Mouse (Mus musculus): ENCODE measurements at regions not wholly inside any gene's neighbourhood (a gene's known extent, or its start where the extent isn't known, plus 50 kb on each side); places are given as distances from the start of the nearest gene placed in this dataset.

- Histone ChIP-seq H3K36me3 (ENCODE audit: control insufficient read depth, insufficient read depth) (no peaks in the 10 kb centered on the region), H3K27ac (ENCODE audit: low read length) (no peak overlapping the region), H3K9me3 (ENCODE audit: control insufficient read depth, low read length) (no peaks in the 10 kb centered on the region), H3K27me3 (replicated peaks; ENCODE audit: control insufficient read depth, insufficient read depth, low read length) (no peaks in the 10 kb centered on the region), H3K9ac (replicated peaks; ENCODE audit: low read depth, low read length) (no peak overlapping the region), H3K4me1 (replicated peaks; ENCODE audit: control insufficient read depth, insufficient read depth, low read length) (no peaks in the 10 kb centered on the region), H3K4me3 (replicated peaks; ENCODE audit: low read length) (no peak overlapping the region), H3K4me2 (ENCODE audit: low read length) (no peak overlapping the region)
- WGBS = 81% methylated on average over 5 of the region's 5 CpGs
- no peak for ATAC-seq
Observed at GRCm38 (mm10) chr7:116882268-116882964, 378.2 kb downstream of the Nucb2 start.

DNA sequence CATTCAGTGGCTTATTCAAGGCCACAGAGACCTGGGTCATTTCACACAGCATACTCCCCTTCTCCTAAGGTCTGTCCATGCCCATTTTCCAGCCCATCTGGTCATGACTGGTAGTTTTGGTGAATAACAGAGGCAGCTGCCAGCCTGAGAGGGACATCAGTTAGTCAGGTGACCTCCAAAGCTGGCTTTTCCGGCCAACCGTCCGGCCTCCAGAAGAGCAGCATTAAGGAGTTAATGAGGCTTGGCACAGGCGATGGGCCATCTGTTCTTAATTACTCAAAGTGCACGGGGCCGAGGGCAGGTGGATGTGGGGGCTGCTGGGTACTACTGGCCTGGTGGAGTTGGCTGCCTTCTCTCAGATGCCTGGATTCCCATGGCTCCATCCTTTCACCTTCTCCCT, 389.7 kb downstream of the Nucb2 start:
- Histone ChIP-seq H3K36me3 (ENCODE audit: control insufficient read depth, insufficient read depth) (no peaks in the 10 kb centered on the region), H3K9ac (replicated peaks; ENCODE audit: low read depth, low read length) (no peak overlapping the region), H3K9me3 (ENCODE audit: control insufficient read depth, low read length) (no peaks in the 10 kb centered on the region), H3K27me3 (replicated peaks; ENCODE audit: control insufficient read depth, insufficient read depth, low read length) (no peaks in the 10 kb centered on the region), H3K4me2 (ENCODE audit: low read length) (no peak overlapping the region), H3K4me1 (replicated peaks; ENCODE audit: control insufficient read depth, insufficient read depth, low read length) (no peaks in the 10 kb centered on the region), H3K4me3 (replicated peaks; ENCODE audit: low read length) (no peak overlapping the region), H3K27ac (ENCODE audit: low read length) (no peak overlapping the region)
- no peak for ATAC-seq
- 49% methylated on average over 6 of the region's 6 CpGs for WGBS

DNA sequence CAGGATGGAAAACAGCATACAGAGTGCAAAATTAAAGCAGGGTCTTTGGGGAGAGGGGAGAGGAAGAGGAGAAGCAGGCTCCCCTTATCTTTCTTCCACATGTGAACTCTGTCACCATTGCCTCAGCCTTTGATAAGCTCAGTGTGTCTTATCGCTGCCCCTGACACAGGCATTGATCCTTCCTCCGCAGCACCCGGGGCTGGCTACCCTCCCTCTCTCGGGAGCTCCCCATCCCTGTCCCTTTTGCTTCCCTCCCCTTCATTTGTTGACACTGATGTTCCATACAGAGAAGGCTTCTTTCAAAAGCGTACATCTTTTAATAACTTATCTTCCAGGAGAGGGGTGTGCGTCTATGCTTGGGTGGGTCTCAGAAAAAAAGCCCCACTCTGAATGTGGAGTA, 411.6 kb downstream of the Nucb2 start:
- 37% methylated on average over 6 of the region's 6 CpGs for WGBS

GRCm38 (mm10) chr7:116917921-116918670, 413.9 kb downstream of the Nucb2 start:
- Histone ChIP-seq H3K27ac (ENCODE audit: low read length) (no peak overlapping the region), H3K4me3 (replicated peaks; ENCODE audit: low read length) (no peak overlapping the region), H3K4me2 (ENCODE audit: low read length) (no peak overlapping the region), H3K9ac (replicated peaks; ENCODE audit: low read depth, low read length) (no peak overlapping the region), H3K4me1 (replicated peaks; ENCODE audit: control insufficient read depth, insufficient read depth, low read length) (no peaks in the 10 kb centered on the region), H3K36me3 (ENCODE audit: control insufficient read depth, insufficient read depth) (no peaks in the 10 kb centered on the region), H3K9me3 (ENCODE audit: control insufficient read depth, low read length) (no peaks in the 10 kb centered on the region), H3K27me3 (replicated peaks; ENCODE audit: control insufficient read depth, insufficient read depth, low read length) (no peaks in the 10 kb centered on the region)
- ATAC-seq = no peak
- WGBS = 92% methylated on average over 6 of the region's 6 CpGs

More for the DNA sequence above, 411.6 kb downstream of the Nucb2 start:
- Histone ChIP-seq H3K9me3 (ENCODE audit: control insufficient read depth, low read length) (no peaks in the 10 kb centered on the region), H3K4me3 (replicated peaks; ENCODE audit: low read length) (no peak overlapping the region), H3K27ac (ENCODE audit: low read length) (no peak overlapping the region), H3K4me1 (replicated peaks; ENCODE audit: control insufficient read depth, insufficient read depth, low read length) (no peaks in the 10 kb centered on the region), H3K27me3 (replicated peaks; ENCODE audit: control insufficient read depth, insufficient read depth, low read length) (no peaks in the 10 kb centered on the region), H3K9ac (replicated peaks; ENCODE audit: low read depth, low read length) (no peak overlapping the region), H3K36me3 (ENCODE audit: control insufficient read depth, insufficient read depth) (no peaks in the 10 kb centered on the region), H3K4me2 (ENCODE audit: low read length) (no peak overlapping the region)
- ATAC-seq = no peak

- Histone ChIP-seq H3K4me2 (ENCODE audit: low read length) (no peak overlapping the region), H3K27ac (ENCODE audit: low read length) (no peak overlapping the region), H3K4me3 (replicated peaks; ENCODE audit: low read length) (no peak overlapping the region), H3K9me3 (ENCODE audit: control insufficient read depth, low read length) (no peaks in the 10 kb centered on the region), H3K36me3 (ENCODE audit: control insufficient read depth, insufficient read depth) (no peaks in the 10 kb centered on the region), H3K4me1 (replicated peaks; ENCODE audit: control insufficient read depth, insufficient read depth, low read length) (no peaks in the 10 kb centered on the region), H3K9ac (replicated peaks; ENCODE audit: low read depth, low read length) (no peak overlapping the region), H3K27me3 (replicated peaks; ENCODE audit: control insufficient read depth, insufficient read depth, low read length) (no peaks in the 10 kb centered on the region)
- ATAC-seq = no peak
- 87% methylated on average over 2 of the region's 2 CpGs for WGBS
Observed at GRCm38 (mm10) chr7:116946448-116946847, 434.3 kb upstream of the Xylt1 start.

- WGBS = 78% methylated on average over 14 of the region's 14 CpGs
Observed at GRCm38 (mm10) chr7:116959196-116959895, 421.4 kb upstream of the Xylt1 start.

DNA sequence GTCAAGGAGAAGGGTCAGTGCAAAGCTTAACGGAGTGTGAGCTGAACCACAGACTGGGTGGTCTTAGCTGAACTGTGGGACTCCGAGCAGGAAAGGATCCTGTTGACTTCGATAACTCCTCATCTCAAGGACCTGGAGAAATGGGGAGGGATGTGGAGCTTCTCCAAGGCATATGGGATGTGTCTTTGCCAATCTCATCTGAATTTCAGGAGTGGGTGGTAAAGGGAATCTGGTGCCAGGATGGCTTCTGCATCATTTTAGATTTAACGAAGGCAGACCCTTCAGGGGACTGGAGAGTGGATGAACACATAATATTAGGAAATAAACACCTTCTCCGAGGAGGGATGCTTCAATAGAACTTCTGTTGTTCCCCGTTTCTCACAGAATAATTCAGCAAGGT, 416.9 kb upstream of the Xylt1 start:
- WGBS = 50% methylated on average over 6 of the region's 6 CpGs
- no peak overlapping the region for H3K27ac ChIP-seq (ENCODE audit: low read length)
- H3K4me3 ChIP-seq (replicated peaks; ENCODE audit: low read length) = no peak overlapping the region
- no peaks in the 10 kb centered on the region for H3K36me3 ChIP-seq (ENCODE audit: control insufficient read depth, insufficient read depth)
- ATAC-seq = no peak
- H3K9ac ChIP-seq (replicated peaks; ENCODE audit: low read depth, low read length) = no peak overlapping the region
- H3K4me2 ChIP-seq (ENCODE audit: low read length) = no peak overlapping the region
- H3K4me1 ChIP-seq (replicated peaks; ENCODE audit: control insufficient read depth, insufficient read depth, low read length) = no peaks in the 10 kb centered on the region
- no peaks in the 10 kb centered on the region for H3K27me3 ChIP-seq (replicated peaks; ENCODE audit: control insufficient read depth, insufficient read depth, low read length)
- H3K9me3 ChIP-seq (ENCODE audit: control insufficient read depth, low read length) = no peaks in the 10 kb centered on the region

More at GRCm38 (mm10) chr7:116959196-116959895, 421.4 kb upstream of the Xylt1 start:
- Histone ChIP-seq H3K4me2 (ENCODE audit: low read length) (no peak overlapping the region), H3K36me3 (ENCODE audit: control insufficient read depth, insufficient read depth) (no peaks in the 10 kb centered on the region), H3K4me1 (replicated peaks; ENCODE audit: control insufficient read depth, insufficient read depth, low read length) (no peaks in the 10 kb centered on the region), H3K27me3 (replicated peaks; ENCODE audit: control insufficient read depth, insufficient read depth, low read length) (no peaks in the 10 kb centered on the region), H3K9me3 (ENCODE audit: control insufficient read depth, low read length) (no peaks in the 10 kb centered on the region), H3K4me3 (replicated peaks; ENCODE audit: low read length) (no peak overlapping the region), H3K27ac (ENCODE audit: low read length) (no peak overlapping the region), H3K9ac (replicated peaks; ENCODE audit: low read depth, low read length) (no peak overlapping the region)
- no peak for ATAC-seq

DNA sequence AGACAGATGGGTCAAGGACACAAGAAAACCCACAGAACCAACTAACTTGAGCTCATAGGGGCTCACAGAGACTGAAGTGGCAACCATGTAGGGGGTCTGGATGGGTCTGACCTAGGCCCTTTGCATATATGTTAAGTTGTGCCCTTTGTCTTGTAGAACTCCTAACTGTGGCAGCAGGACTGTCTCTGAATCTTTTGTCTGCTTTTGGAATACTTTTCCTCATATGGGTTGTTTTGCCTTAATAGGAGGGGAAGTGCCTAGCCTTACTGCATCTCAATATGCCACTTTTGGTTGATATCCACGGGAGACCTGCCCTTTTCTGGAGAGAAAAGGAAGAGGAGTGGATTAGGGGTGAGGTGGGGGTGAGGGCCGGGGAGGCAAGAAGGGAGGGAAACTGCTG, 389.4 kb upstream of the Xylt1 start:
- Histone ChIP-seq H3K4me2 (ENCODE audit: low read length) (no peak overlapping the region), H3K9me3 (ENCODE audit: control insufficient read depth, low read length) (no peaks in the 10 kb centered on the region), H3K27ac (ENCODE audit: low read length) (no peak overlapping the region), H3K36me3 (ENCODE audit: control insufficient read depth, insufficient read depth) (no peaks in the 10 kb centered on the region), H3K9ac (replicated peaks; ENCODE audit: low read depth, low read length) (no peak overlapping the region), H3K4me1 (replicated peaks; ENCODE audit: control insufficient read depth, insufficient read depth, low read length) (no peaks in the 10 kb centered on the region), H3K27me3 (replicated peaks; ENCODE audit: control insufficient read depth, insufficient read depth, low read length) (no peaks in the 10 kb centered on the region), H3K4me3 (replicated peaks; ENCODE audit: low read length) (no peak overlapping the region)
- 70% methylated on average over 2 of the region's 2 CpGs for WGBS
- no peak for ATAC-seq

DNA sequence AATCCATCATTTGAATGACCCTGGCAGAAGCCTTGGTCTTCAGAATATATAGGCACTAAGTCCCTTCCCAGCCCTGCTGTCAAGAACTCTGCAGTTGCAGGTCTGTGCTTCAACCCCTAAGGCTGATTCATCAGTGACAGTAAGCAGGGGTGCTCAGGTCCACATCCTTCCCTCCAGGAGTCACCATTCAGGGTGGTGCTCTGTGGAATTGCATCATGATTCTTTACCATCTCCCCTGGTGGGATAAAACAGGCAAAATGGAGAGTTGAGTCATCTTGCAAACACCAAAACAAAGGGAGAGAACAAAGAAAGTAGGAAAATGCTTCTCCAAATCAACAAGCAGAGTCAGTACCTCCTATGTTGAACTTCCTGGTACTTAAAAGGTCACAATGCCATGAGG, 388.6 kb upstream of the Xylt1 start:
- no peaks in the 10 kb centered on the region for H3K27me3 ChIP-seq (replicated peaks; ENCODE audit: control insufficient read depth, insufficient read depth, low read length)
- no peak overlapping the region for H3K4me3 ChIP-seq (replicated peaks; ENCODE audit: low read length)
- H3K36me3 ChIP-seq (ENCODE audit: control insufficient read depth, insufficient read depth) = no peaks in the 10 kb centered on the region
- H3K4me2 ChIP-seq (ENCODE audit: low read length) = no peak overlapping the region
- no peaks in the 10 kb centered on the region for H3K4me1 ChIP-seq (replicated peaks; ENCODE audit: control insufficient read depth, insufficient read depth, low read length)
- no peak overlapping the region for H3K27ac ChIP-seq (ENCODE audit: low read length)
- ATAC-seq = no peak
- no peak overlapping the region for H3K9ac ChIP-seq (replicated peaks; ENCODE audit: low read depth, low read length)
- H3K9me3 ChIP-seq (ENCODE audit: control insufficient read depth, low read length) = no peaks in the 10 kb centered on the region
